Mouse (Mus musculus) gastrocnemius, adult 18-20 months (tissue): ENCODE measurements around the gene Olfr1042. TPM values are rescaled to one million over a fixed set of nuclear protein-coding genes. Genes with fewer than 3 reads are reported as not detected.
"Not testable (repeated sequence)": the region's sequence is repeated elsewhere in the genome, so short reads cannot be mapped to it uniquely, and the experiment has no call there.

Experiments used
- DNase-seq: peaks from one replicate; pipeline ENCODE4 v3.0.0; 2021; ENCODE audit warnings: low spot score
- long read RNA-seq, 2 experiments: library from polyadenylated mRNA; stranded (forward); transcript quantifications; one replicate each; pipeline ENCODE4 v2.0.0; 2021
- total RNA-seq, 2 experiments: library from RNA; stranded (reverse); gene quantifications; 2 replicates each; pipeline ENCODE4 v1.2.3; 2021

Olfr1042 gene
- not detected for total RNA-seq
- long read RNA-seq, experiment 1: 0 reads
- long read RNA-seq, experiment 2: 0 reads

DNA sequence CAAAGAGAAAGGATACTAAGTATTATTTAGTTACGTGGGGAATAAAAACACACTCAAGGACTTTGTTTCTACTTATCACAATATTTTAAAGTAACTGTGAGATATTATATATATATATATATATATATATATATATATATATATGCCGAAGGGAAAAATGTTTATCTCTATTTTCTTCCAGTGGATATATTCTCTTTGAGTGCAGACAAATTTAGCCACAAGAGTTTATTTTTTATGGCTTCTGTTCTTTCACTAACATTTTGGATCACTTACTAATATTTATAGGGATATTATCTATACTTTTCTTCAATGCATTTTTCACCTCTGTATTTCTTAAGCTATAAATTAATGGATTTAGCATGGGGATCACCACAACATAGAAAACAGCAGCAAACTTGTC is at the start of gene Olfr1042:
Gene Olfr1042 (minus strand): TSS at position 101 of the 400 bp plus-strand sequence.
- DNase-seq: no peak

DNA sequence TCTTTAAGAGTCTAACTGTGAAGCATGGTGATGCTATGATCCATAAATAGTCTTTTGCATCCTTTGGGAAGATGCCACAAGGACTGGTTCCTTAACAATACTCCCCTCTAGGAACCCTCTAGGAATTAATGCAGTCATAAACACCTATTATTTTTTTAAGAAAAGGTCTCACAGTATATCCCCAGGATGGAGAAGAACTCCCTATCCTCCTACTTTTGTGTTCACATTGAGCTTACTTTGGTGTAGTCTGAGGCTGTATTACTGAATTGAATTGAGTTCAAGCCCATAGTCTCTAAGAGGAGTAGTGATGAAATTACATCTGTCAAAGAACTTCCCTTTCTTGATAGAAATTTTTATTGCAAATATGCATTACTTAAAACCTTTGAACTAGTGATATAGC is 41.3 kb upstream of the Olfr1042 start, which contains the start of gene Olfr1045:
Gene Olfr1045 (minus strand): TSS at position 101 of the 400 bp plus-strand sequence.
- DNase-seq: no peak

DNA sequence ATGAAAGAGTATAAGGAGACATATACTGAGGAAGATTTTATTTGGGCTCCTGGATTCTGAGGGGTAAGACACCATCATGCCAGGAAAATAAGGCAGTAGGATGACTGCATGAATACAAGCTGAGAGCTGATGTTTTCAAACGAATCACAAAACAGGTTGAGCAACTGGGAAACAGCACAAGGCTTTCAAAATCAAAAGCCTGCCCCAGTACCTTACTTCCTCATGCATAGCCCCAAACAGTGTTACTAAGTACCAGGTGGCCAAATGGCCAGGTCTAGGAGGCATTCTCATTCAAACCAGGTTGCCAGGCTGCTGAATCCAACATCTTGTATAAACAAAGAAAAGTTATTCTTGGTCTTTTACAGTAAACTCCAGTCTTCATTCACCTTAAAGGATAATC is 34.2 kb upstream of the Olfr1042 start:
- no peak for DNase-seq

DNA sequence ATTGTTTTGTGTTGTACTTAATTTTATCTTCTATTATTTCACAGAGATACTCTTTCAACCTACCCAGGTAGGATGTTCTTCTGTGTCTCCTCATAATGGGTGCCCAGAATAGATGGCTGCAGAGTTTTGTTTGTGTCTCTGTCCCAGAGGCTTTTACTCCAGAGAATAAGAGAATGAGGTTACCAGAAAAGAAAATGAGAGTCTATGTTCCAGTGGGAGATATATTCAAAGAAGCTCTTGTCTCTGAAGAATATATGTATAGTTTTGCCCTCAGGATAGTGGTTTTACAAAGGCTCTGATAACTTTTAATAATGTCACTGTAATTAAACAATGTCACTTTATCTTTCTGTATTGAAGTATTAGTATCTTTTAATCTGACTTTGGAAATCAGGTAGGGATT is 23.9 kb upstream of the Olfr1042 start, which contains the start of gene Olfr52:
Gene Olfr52 (minus strand): TSS at position 101 of the 400 bp plus-strand sequence.
- no peak for DNase-seq

DNA sequence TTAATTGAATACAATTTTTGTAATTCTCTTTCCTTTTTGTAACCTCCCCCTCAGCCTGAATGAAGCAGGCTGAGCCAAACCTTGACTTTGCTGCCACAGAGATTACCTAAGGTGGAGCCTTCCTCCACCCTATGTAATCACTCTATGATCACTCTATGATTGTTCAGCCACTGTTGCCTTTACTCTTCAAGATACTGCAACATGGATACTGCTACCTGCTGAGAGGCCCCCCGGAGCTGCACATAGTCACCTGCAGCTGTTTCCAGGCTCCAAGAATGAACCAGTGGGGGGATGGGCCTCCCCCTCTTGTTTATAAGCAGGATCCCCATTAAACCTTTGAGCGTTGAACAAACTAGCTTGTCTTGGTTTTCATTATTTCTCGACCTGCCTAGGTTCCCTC is 18.3 kb upstream of the Olfr1042 start:
- DNase-seq: no peak

DNA sequence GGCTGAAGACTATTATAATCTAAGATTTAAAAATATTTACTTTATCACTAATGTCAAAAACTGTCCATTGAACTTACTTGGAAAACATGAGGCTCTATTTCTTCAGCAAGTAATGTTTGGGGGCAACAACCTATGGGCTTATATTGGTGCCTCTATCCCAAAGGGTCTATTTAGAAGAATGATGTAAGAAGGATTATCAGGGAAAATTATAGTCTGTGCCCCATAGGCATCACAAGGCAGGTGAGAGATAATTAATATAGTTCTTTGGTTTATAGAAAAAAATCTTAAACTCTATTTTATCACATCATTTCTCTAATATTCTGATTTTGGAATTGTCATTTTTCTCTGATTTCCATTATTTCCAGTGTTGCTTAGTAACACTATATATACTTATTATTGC is 16.1 kb upstream of the Olfr1042 start, which contains the start of gene Olfr1044:
Gene Olfr1044 (minus strand): TSS at position 101 of the 400 bp plus-strand sequence.
- no peak for DNase-seq

DNA sequence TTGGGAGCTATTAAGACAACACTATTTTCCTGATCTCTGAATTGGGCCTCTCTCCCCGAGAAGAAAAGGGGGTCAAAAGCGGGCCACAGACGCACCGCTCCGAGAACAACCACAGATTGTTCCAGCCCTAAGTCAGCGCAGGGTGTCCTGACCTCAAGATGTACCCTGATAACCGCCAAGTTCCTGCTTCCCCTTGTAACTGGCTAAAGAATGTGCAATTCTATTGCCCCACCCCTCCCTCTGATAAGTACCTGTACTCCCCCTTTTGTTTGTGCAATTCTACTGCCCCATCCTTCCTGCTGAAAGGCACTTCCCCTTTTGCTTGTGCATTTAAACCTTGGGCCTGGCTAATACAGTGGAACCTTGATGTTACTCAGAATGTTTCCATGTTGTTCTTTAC is 13.8 kb upstream of the Olfr1042 start:
- DNase-seq: not testable (repeated sequence)

DNA sequence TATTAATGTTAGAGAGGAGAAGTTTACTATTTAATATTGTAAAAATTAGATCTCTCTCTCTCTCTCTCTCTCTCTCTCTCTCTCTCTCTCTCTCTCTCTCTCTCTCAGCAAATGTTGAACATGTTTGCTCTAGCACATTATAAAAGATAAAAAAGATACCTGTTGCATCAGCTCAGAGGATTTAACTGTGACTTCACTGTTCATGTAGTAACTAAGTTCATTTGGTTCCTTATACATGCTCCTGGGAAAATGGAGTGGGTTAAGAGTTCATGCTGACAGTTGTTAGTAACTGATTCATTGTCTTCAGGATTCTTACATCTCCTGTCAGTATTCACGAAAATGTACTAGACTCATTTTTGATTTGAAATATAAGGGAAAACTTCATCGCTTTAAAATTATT is 5.8 kb upstream of the Olfr1042 start, which contains the start of gene Olfr1043:
Gene Olfr1043 (minus strand): TSS at position 101 of the 400 bp plus-strand sequence.
- DNase-seq: no peak

DNA sequence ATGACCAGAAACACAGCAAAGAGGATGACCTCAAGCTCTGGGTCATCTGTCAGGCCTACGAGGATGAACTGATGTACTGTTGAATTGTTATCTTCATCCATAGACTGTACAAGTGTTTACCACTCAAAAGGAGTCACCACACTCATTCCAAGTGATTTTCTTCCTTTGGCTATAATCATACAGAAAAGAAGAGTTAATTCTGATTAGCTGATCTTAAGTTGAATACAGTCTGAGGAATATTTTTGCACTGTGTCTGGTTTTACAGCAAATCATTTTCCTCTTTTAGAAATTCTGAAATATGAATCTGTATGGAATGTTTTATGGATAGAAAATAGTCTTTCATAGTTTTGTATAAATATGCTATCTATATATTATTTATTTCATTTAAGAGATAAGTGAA is 15.0 kb downstream of the Olfr1042 start, which contains the start of gene Olfr1040:
Gene Olfr1040 (minus strand): TSS at position 101 of the 400 bp plus-strand sequence.
- DNase-seq: no peak

DNA sequence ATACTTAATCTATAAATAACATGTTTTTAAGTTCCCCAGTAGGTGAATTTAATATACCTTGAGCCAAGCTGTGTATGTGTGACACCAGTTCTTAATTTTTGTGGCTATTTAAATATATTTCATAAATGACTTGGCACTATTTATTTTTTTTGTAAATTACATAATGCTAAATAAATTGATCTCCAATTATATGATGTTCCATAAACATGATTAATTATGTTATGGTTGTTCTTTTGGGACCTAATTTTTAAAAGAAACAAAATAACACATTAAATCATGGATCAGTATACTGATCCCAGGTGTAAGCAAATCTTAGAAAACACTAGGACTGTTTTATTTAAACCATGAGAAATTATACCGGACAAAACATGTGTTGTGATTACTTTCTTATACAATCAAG is 25.8 kb downstream of the Olfr1042 start, which contains the start of gene Olfr1039:
Gene Olfr1039 (minus strand): TSS at position 101 of the 400 bp plus-strand sequence.
- DNase-seq: no peak

Other genes starting within 250 kb of the Olfr1042 start
- not detected for gene Olfr1025-ps1, start 246.6 kb downstream of the Olfr1042 start, total RNA-seq
- not detected for gene Olfr1026, start 240.3 kb downstream of the Olfr1042 start, total RNA-seq
- gene Olfr1028, start 211.4 kb downstream of the Olfr1042 start, total RNA-seq: not detected
- not detected for gene Olfr1029, start 187.9 kb downstream of the Olfr1042 start, total RNA-seq
- not detected for gene Olfr1030, start 182.6 kb downstream of the Olfr1042 start, total RNA-seq
- not detected for gene Olfr1031, start 171.5 kb downstream of the Olfr1042 start, total RNA-seq
- not detected for gene Olfr1032, start 156.3 kb downstream of the Olfr1042 start, total RNA-seq
- under 1 TPM in 1 of 2 experiments, not detected in 1; 1.00 TPM for gene Olfr1033, start 141.2 kb downstream of the Olfr1042 start, total RNA-seq
- not detected for gene Olfr1034, start 116.0 kb downstream of the Olfr1042 start, total RNA-seq
- gene Olfr1036, start 87.8 kb downstream of the Olfr1042 start, total RNA-seq: not detected
- gene Olfr1037, start 74.5 kb downstream of the Olfr1042 start, total RNA-seq: not detected
- gene Olfr1039, start 25.9 kb downstream of the Olfr1042 start, total RNA-seq: not detected
- not detected for gene Olfr1040, start 15.1 kb downstream of the Olfr1042 start, total RNA-seq
- gene Olfr1043, start 5.7 kb upstream of the Olfr1042 start, total RNA-seq: not detected
- not detected for gene Olfr1044, start 16.0 kb upstream of the Olfr1042 start, total RNA-seq
- gene Olfr52, start 23.8 kb upstream of the Olfr1042 start, total RNA-seq: not detected
- not detected for gene Olfr1045, start 41.2 kb upstream of the Olfr1042 start, total RNA-seq
- not detected for gene Olfr1046, start 57.5 kb upstream of the Olfr1042 start, total RNA-seq
- gene Olfr1047, start 69.6 kb upstream of the Olfr1042 start, total RNA-seq: not detected
- gene Olfr1048, start 78.5 kb upstream of the Olfr1042 start, total RNA-seq: not detected
- gene Olfr1049, start 96.5 kb upstream of the Olfr1042 start, total RNA-seq: not detected
- gene Olfr1051, start 117.2 kb upstream of the Olfr1042 start, total RNA-seq: not detected
- not detected for gene Olfr1052, start 130.6 kb upstream of the Olfr1042 start, total RNA-seq
- not detected for gene Olfr1053, start 153.4 kb upstream of the Olfr1042 start, total RNA-seq
- not detected for gene Olfr1054, start 173.6 kb upstream of the Olfr1042 start, total RNA-seq
- gene Olfr1055, start 188.4 kb upstream of the Olfr1042 start, total RNA-seq: not detected
- not detected for gene Olfr1056, start 200.6 kb upstream of the Olfr1042 start, total RNA-seq
- not detected for gene Olfr1057, start 216.6 kb upstream of the Olfr1042 start, total RNA-seq
- gene Olfr1058, start 226.7 kb upstream of the Olfr1042 start, total RNA-seq: not detected